Mouse (Mus musculus) neutrophil, adult 5-6 weeks (primary cell): ENCODE results near the gene Mecom. TPM values are rescaled to one million over a fixed set of nuclear protein-coding genes. Genes with fewer than 3 reads are reported as not detected.

Experiments used
- ATAC-seq: fragments of 151-379, 151-347 bp; 2 replicates; pipeline ENCODE4 v1.8.0; 2017; ENCODE audit warnings: mild to moderate bottlenecking, moderate TSS enrichment; ENCODE audit not compliant: insufficient number of reproducible peaks, poor library complexity, low FRiP score, severe bottlenecking; ENCODE audit errors: extremely low read depth
- total RNA-seq: library from RNA; stranded (forward); fragments of 200-1000 nt; gene quantifications from 2 replicates; pipeline ENCODE4 v1.2.3, GENCODE M21; 2017

Mecom gene
- total RNA-seq, 1 experiment from 2014 or later, result not detected

DNA sequence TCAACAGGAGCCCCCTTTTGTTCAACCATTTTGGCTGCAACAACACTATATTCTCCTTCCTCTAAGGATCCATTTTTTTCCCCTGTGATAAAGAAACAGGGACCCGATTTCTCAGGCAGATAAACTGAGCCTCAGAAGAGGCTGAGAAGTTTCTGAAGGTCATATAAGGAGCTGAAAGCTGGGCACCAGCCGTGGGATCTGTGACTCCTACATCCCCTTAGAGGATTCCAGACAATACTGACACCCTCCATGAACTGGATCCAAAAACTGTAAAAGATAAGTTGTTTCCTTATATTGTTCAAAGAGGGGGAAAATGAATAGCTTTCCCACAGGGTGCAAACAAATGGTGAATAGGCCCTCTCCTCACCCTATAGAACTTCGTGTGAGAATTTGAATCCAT, 241.7 kb downstream of the Mecom start:
- no peak for ATAC-seq

GRCm38 (mm10) chr3:30299460-30299859, 248.3 kb downstream of the Mecom start:
- no peak for ATAC-seq

DNA sequence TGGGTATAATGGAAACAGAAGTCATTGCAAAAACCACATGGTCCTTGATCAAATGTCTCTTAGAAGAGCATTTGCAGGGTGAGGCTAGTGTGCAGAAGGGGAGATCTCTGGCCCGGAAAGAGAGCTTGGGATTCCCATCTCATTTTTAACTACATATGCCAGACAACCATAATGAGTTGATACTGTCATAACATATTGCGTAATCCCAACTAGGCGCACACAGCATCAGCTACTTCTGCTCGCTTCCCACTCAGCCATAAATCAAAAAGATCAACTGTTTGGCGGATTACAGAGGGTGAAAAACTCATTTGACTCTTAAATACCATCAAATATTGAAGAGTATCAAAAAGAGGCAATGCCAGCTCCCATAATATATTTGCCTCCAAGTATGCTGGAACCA, 253.4 kb downstream of the Mecom start:
- ATAC-seq, result no peak

DNA sequence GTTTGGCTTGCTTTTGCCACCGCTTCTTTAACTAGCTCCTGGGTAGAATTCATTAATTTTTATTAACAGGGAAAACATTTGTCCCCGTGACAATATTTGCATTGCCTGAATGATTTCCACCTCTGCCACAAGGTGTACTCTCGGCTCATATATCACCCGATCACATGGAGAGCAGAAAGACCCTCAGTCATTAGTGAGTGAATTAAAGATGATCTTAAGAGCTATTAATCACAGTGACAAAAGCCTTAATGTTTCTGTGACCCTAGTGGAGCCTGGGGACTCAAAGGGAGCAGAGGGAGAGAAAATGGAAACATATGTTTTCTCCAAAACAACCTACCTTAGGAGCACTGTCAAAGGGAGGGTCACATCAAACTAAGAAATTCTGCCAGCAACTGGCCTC, 261.3 kb downstream of the Mecom start:
- no peak for ATAC-seq

DNA sequence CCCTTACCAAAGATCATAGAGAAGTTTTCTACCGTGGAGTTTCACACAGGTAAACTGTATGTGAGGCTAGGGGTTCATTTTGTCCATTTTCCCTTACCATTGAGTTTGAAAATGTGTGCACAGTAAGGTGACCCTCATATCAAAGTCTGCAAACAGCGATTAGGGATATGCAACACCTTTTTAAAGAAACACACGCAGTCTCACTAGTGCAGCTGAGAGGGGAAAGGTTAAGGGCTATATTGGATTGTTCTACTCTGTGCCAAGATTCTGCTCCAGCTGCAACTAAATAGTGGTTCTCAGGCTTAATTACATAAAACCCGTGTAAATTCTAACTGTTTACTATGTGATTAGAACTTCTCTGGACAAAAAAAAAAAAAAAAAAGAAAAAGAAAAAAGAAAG, 263.7 kb downstream of the Mecom start:
- no peak for ATAC-seq

GRCm38 (mm10) chr3:30283562-30283961, 264.2 kb downstream of the Mecom start:
- ATAC-seq, result no peak

DNA sequence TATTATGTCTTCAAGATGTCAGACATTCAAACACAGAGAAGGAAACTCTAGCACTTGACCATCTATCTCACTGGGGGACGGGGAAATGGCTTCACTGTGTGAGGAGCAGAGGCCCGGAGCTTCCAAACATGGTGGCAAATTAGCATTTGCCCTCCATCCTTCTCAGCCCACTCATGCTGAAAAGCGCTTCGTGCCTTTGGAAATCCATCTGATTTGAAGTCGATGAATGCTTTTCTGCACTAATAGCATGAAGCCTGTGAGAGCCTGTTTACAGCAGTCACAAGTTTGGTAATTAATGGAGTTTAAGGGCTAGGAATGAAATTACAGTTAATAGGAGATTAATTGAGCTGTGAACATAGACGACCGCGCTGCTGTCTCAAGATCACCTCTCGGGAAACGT, 270.2 kb downstream of the Mecom start:
- ATAC-seq, result no peak

DNA sequence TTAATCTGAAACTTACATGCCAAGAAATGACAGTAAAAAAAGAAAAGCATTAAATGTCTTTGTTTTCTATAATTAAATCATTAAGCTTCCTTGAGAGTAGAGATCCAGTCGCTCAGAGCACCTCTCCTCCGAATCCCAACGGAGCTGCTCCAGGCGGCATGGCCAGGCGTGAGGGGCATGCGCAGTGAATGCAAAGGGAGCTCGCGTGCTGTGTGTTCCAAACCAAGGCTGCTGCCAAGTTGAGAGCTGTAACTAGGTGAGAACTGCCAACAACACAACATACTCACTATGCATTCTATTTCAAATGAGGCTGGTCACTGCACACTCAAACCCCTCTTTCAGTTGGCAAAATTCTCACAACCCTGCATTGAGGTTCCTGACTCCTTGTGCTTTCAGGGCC, 271.7 kb downstream of the Mecom start:
- no peak for ATAC-seq

- no peak for ATAC-seq
Observed at GRCm38 (mm10) chr3:30269253-30269652, 278.6 kb downstream of the Mecom start.

DNA sequence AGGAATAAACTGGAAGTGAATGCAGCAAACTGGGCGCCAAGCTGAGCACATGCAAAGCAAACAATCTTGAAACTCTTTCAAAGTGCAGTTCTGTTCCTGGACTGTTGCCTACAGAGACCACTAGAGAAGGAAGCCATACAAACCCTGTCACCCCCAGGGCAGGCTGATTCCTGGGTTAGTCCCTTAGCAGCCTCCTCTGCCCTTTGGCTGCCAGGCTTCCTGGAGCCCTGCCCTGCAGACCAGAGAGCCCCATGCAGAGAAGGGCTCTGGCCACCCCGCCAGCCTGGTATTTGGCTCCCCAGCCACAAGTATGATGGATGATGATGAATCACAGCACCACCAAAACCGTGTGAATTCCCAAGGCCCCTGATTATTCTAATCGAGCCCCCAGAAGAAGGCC, 286.9 kb downstream of the Mecom start:
- no peak for ATAC-seq

DNA sequence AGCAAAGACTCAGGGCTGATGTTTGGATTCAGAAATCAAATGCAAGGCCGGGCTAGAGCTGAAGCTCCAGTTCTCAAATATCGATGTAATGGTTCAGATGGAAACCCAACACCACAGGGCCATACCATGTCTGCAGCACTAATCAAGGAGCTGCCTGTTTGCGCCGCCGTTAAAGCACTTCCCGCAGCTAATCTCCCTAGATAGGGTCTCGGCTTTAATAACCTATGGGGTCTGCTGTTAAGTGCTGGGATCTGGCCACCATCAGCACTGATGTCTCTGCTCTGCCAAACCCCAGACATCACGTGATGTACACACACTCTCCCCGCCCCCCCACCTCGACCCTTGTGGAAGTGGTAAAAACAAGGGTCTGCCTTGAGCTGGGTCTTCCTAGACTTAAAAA, 289.4 kb downstream of the Mecom start:
- ATAC-seq, result no peak

GRCm38 (mm10) chr3:30257776-30258175, 290.0 kb downstream of the Mecom start:
- ATAC-seq, result no peak

- no peak for ATAC-seq
Observed at GRCm38 (mm10) chr3:30256896-30257295, 290.9 kb downstream of the Mecom start.

DNA sequence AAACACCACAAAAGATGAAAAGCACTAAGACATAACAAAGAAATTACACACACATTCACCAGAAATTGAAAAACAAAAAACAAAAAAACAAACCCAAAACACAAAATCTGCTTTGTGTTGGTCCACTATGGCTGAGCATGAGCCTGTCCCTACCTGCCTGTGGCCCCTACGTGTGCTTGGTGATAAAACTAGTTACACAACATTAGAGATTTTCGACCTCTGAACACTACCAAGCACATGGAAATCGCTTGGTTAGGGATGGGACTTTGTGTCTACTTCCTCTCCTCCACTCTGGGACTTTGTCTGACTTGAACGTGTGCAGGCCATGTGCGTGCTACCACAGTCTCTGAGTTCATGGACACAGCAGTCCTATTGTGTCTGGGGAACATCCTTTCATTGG, 292.0 kb downstream of the Mecom start:
- ATAC-seq, result no peak

GRCm38 (mm10) chr3:30254451-30254850, 293.4 kb downstream of the Mecom start:
- no peak for ATAC-seq

DNA sequence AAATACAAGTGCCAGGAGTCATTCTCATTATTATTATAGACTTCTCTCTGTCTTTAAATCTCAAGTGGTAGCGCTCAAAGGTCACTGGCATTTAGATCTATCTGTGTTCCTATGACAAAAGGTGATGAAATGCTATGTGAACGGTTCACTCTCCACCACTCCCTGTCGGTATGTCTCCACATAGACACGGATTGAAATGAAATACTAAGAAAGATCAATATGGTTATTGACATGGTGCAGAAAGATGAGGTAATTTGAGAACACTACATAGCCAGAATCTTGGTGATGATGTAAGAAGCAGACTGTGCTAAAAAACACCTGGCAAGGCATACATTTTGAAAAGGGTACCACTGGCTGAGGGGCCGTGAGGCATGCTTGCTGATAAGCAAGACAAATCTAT, 294.1 kb downstream of the Mecom start:
- ATAC-seq, result no peak

DNA sequence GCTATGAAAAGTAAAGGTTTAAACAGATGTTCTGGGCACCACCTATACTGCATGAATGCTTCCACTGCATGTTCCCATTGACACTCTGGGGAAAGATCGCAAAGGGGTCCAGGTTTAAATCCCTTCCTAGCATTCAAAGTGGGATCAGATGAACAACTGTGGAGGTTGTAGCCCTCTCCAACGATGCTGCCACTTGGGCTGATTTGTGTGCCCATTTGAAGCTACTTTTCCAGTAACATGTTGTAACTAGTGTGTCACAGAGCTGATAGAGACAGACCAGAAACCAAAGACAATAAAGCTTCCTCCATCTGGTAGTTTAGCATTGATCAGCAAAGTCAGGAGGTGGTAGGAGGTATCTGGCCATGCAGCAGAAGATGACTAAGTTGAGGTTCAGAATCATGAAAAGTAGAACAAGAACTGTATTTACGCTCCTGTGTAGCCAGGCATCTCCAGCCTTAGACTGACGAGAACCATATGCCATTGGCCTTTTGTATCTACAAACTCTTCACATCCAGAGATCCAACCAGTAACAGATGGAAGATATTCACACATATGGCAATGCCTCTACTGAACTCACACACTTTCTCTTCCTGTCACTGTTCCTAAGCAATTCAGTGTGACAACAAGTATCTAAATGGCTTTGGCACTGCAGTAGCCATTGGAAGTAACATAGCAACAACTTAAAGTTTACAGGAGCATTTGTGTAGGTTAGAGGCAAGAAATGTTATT, 299.0 kb downstream of the Mecom start:
- ATAC-seq, result no peak

- ATAC-seq, result no peak
Observed at GRCm38 (mm10) chr3:30247256-30247655, 300.6 kb downstream of the Mecom start.

- no peak for ATAC-seq
Observed at GRCm38 (mm10) chr3:30246431-30247041, 301.3 kb downstream of the Mecom start.

GRCm38 (mm10) chr3:30245950-30246349, 301.9 kb downstream of the Mecom start:
- no peak for ATAC-seq

DNA sequence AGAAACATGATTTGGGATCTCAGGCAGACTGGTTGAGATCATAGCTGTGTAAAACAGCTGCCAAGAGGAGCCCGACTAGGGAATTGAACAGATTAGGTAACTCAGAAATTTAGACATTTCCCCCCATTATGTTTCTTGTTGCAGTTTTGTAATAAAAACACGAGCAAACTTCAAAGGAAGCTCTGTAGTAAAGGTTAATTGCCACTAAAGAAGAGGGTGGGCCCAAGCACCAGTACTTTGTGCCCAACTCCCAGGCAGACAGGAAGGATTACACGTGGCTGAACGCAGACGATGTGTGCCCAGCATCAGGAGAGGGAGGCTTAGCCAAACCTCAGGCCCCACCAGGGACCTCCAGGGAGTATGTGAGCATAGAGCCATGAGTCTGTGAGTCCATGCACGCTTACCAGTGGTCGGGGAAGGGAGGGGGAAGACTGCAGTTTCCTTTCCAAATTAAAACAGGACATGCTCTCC, 303.4 kb downstream of the Mecom start:
- ATAC-seq, result no peak
